Mouse (Mus musculus): ENCODE measurements around the gene Gm13306.
"Not testable (repeated sequence)": the region's sequence is repeated elsewhere in the genome, so short reads cannot be mapped to it uniquely, and the experiment has no call there.

Gm13306 gene

GRCm38 (mm10) chr4:42153136-42153535 lies at the start of gene Gm13306:
Gene Gm13306, plus strand, starts transcription at chr4:42153436.
- not testable (repeated sequence) for DNase-seq

GRCm38 (mm10) chr4:42114517-42114916 lies 38.7 kb upstream of the Gm13306 start, which contains the start of gene Gm13304:
Gene Gm13304, plus strand, starts transcription at chr4:42114817.
- DNase-seq: not testable (repeated sequence)

- DNase-seq: not testable (repeated sequence)
These were observed 15.3 kb downstream of the Gm13306 start, which contains the start of gene Gm13305 for GRCm38 (mm10) chr4:42168503-42168902. Gene Gm13305, minus strand, starts transcription at chr4:42168603.

- not testable (repeated sequence) for DNase-seq
These were observed 25.0 kb downstream of the Gm13306 start for GRCm38 (mm10) chr4:42178243-42178642.

DNA sequence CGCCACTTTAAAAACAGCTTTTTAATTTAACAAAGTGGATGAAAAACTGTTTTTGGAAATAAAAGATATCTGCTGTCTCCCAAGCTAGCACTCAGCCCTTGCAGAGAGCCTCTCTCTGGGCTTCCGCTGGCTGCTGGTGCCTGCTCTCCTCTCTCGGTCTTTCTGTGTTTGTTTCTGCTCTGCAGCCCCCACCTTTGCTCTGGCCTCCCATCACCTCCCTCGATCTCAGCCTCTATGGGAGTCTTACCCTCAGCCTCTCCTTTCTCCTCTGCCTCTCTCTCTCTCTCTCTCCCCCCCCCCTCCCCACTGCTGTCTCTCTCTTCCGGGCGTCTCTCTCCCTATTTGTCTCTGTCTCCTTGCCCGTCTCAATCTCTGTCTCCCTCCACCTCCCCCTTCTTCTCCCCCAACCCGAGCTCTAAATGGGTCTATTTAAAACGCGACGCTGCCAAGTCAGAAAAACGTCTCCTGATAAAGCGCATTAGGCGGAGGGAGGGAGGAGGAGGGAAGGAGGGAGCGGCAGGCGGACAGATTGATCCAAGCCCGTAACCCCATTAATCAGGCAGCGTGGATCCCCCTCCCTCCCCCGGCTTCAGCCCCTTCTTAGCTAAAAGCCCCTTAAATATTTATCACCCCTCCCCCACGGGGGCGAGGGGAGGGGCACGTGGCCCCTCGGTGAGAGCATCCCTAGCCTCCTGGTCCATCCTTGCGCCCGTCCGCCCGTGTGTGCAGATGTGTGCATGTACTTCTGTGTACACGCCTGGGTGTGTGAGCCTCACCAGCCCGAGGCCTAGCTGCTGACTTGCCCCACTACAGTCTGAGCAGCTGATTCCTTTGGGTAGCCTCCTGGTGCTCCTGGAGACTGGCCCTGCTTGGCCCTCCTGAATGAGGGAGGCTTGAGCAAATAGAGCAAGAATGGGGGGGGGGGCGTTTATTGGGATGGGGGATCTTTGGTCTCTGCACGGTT lies 30.3 kb downstream of the Gm13306 start:
- not testable (repeated sequence) for DNase-seq

- not testable (repeated sequence) for DNase-seq
These were observed 31.2 kb downstream of the Gm13306 start for GRCm38 (mm10) chr4:42184324-42184979.

GRCm38 (mm10) chr4:42184980-42185372 lies 31.7 kb downstream of the Gm13306 start:
- DNase-seq: not testable (repeated sequence)
